Mouse (Mus musculus): ENCODE data around the gene Camta2.

DNA sequence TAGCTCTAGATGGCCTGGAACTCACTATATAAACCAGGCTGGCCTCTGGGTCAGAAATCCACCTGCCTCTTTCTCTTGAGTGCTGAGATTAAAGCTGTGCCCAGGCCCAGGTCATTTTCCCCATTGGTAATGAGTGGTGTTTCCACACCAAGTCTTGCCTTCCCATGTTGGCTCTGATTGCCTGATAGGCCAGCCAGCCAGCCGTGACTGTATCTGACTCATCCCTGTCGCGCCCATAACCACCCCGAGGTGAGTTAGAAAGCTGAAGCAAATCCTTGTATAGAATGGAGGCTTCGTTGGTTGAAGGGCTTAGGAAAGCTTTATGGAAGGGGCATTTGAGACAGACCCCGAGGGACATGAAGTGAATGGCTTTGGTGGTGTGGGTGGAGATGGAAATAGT is 27.9 kb upstream of the Camta2 start:
- no peak for TF ChIP-seq GATA1 (IDR thresholded peaks at IDR 0.05; ENCODE audit: borderline replicate concordance, low read length)
- TF ChIP-seq FLI1 (IDR thresholded peaks at IDR 0.05; ENCODE audit: low read length) = no peak

Measured in megakaryocyte, embryonic 14.5 days (primary cell).